Mouse (Mus musculus) midbrain, embryonic 11.5 days (tissue): ENCODE measurements around the gene Mctp2. TPM values are rescaled to one million over a fixed set of nuclear protein-coding genes. Genes with fewer than 3 reads are reported as not detected.

Source experiments
- ATAC-seq: fragments of 200-750 bp; cut with Nextera tagmentation; 2 replicates; pipeline ENCODE4 v1.8.0; 2017; ENCODE audit warnings: moderate TSS enrichment, moderate library complexity; ENCODE audit not compliant: low FRiP score
- DNase-seq: peaks from one replicate; pipeline ENCODE4 v3.0.0; 2015; ENCODE audit warnings: low spot score; ENCODE audit errors: missing footprints
- H3K27ac ChIP-seq: fragments of 300-500 bp; sonication (generic); 2 replicates; pipeline ENCODE4 v1.5.1; 2014; ENCODE audit warnings: low read depth, low read length
- H3K27me3 ChIP-seq: fragments of 300-500 bp; sonication (generic); 2 replicates; pipeline ENCODE4 v1.6.1; 2014; ENCODE audit warnings: mild to moderate bottlenecking, low read length, moderate library complexity, mixed read lengths; ENCODE audit not compliant: control insufficient read depth, insufficient read depth
- H3K36me3 ChIP-seq: fragments of 300-500 bp; sonication (generic); 2 replicates; pipeline ENCODE4 v1.6.1; 2014; ENCODE audit warnings: mild to moderate bottlenecking, low read length, moderate library complexity, mixed read lengths; ENCODE audit not compliant: control insufficient read depth, insufficient read depth
- H3K4me1 ChIP-seq: fragments of 300-500 bp; sonication (generic); 2 replicates; pipeline ENCODE4 v1.6.1; 2014; ENCODE audit warnings: low read length; ENCODE audit not compliant: control insufficient read depth, insufficient read depth
- H3K4me2 ChIP-seq: fragments of 300-500 bp; sonication (generic); 2 replicates; pipeline ENCODE4 v1.6.1; 2014; ENCODE audit warnings: mild to moderate bottlenecking, moderate library complexity
- H3K4me3 ChIP-seq: fragments of 300-500 bp; sonication (generic); 2 replicates; pipeline ENCODE4 v1.5.1; 2014; ENCODE audit warnings: low read depth, low read length
- H3K9ac ChIP-seq: fragments of 300-500 bp; sonication (generic); 2 replicates; pipeline ENCODE4 v1.6.1; 2014; ENCODE audit warnings: low read length
- H3K9me3 ChIP-seq: fragments of 300-500 bp; sonication (generic); 2 replicates; pipeline ENCODE4 v1.6.1; 2016; ENCODE audit warnings: low read length; ENCODE audit not compliant: control insufficient read depth
- WGBS: fragments of 180-500 bp; shearing (Covaris S2); extraction: QIAGEN DNeasy Blood & Tissue Kit; methylation state at CpG from one replicate; pipeline ENCODE4 v1.1.7; 2014; 5-methylcytosine and 5-hydroxymethylcytosine counted together
- polyA plus RNA-seq: library from polyadenylated mRNA; unstranded; fragments of >200 nt; fragmentation: Nextera tagmentation; extraction: Ambion mirVana; gene quantifications from 2 replicates; pipeline ENCODE4 v1.2.1, GENCODE M21; 2014

Gene Mctp2
- 0.55 and 0.84 TPM in 2 replicates for polyA plus RNA-seq

DNA sequence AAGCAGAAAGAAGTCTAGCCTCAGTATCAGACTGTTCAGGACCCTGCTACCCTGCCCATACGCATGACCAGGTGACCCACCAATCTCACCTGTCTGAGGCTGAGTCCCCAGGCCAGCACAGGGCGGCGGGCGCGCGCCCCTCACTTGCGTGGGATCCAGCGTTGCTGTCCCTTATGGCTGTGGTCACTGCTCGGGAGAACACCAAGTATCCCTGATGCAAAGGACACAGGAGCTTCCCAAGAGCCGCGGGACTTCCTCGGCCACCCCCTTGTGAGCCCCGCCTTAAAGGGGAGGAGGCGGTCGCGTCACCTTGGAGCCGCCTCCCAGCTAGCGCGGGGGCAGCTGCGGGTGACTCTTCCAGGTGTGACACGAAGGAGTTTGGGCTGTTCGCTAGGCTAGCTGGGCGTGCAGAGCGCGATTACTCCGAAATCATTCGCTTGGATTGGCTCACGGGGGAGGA lies at the start of gene Mctp2:
Mctp2 (minus strand) TSS at position 227 of the 460 bp plus-strand sequence.
- peak within 1 kb of the TSS; percentile 53 for H3K9ac ChIP-seq
- under 1% methylated on average over 28 of the region's 28 CpGs for WGBS
- peaks cover 8% of the 10 kb centered on the region; the same call in 1 of the 2 replicates for H3K4me1 ChIP-seq
- no peak within 1 kb of the TSS for H3K27ac ChIP-seq
- peak; percentile 92 for DNase-seq
- peak; percentile 69 for ATAC-seq
- H3K27me3 ChIP-seq = peaks cover 5% of the 10 kb centered on the region; the same call in 1 of the 2 replicates
- peak within 1 kb of the TSS; percentile 49 for H3K4me3 ChIP-seq
- H3K9me3 ChIP-seq = no peaks in the 10 kb centered on the region
- no peaks in the 10 kb centered on the region for H3K36me3 ChIP-seq
- peak within 1 kb of the TSS; percentile 96 for H3K4me2 ChIP-seq

DNA sequence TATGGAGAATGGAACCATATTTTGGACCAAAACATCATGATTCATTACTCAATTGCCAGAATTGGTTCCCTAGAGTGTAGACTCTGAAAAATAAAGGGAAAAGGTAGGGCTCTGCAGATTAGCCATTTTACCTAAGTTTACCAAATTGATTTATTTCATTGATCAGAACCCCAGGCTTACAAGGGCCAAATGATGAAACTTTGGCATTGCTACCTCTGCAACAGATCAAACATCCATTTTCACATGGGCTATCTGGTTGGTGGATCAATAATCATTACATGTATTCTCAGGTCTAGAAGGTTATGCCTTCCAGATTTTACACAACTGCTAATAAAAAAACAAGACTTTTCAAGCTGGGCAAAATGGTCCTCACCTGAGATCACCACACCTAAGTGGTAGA lies 39.5 kb upstream of the Mctp2 start:
- no peak for DNase-seq
- no peaks in the 10 kb centered on the region for H3K4me1 ChIP-seq
- no peak for ATAC-seq

DNA sequence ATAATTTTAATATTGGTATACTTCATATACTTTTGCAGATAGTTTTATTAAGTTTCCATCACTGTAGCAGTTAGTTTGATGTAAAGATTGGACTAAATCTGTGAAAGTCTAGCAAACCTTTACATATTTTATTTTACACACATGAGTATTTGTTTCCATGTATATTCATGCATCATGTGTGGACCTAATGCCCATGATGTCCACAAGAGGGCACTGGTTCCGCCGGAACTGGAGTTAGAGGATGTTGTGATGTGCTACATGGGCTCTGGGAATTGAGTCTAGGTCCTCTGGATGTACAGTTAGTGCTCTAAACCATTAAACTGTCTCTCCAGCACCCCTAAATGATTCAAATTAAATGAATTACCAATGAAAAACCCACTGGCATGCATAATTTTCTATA lies 37.3 kb upstream of the Mctp2 start:
- no peak for DNase-seq
- Histone ChIP-seq H3K9me3 (no peaks in the 10 kb centered on the region), H3K27me3 (no peaks in the 10 kb centered on the region), H3K27ac (no peak overlapping the region), H3K4me3 (no peak overlapping the region), H3K4me1 (no peaks in the 10 kb centered on the region), H3K36me3 (no peaks in the 10 kb centered on the region), H3K9ac (no peak overlapping the region), H3K4me2 (no peak overlapping the region)
- 70% methylated on average over 2 of the region's 2 CpGs for WGBS
- no peak for ATAC-seq

More for the DNA sequence above, 39.5 kb upstream of the Mctp2 start:
- H3K27ac ChIP-seq = no peak overlapping the region
- no peaks in the 10 kb centered on the region for H3K27me3 ChIP-seq
- no peak overlapping the region for H3K4me2 ChIP-seq
- no peak overlapping the region for H3K4me3 ChIP-seq
- H3K36me3 ChIP-seq = no peaks in the 10 kb centered on the region
- no peaks in the 10 kb centered on the region for H3K9me3 ChIP-seq
- H3K9ac ChIP-seq = no peak overlapping the region

DNA sequence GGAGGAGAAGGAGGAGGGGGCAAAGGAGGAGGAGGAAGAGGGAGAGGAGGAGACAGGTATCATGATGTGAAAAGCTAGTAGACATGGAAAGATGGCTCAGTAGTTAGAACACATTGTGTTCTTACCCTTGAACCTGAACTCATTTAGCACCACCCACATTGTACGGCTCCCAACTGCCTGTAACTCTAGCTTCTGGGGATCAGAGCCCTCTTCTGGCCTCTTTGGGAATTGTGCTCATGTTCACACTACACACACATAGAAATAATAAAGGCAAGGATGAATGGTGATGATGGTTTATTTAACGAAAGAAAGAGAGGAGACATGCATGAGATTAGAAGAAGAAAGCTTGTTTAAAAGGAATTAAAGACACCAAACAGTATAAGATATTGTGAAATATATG lies 36.4 kb upstream of the Mctp2 start:
- DNase-seq = no peak
- 75% methylated on average over 2 of the region's 2 CpGs for WGBS
- no peak for ATAC-seq
- no peaks in the 10 kb centered on the region for H3K9me3 ChIP-seq
- no peak overlapping the region for H3K4me2 ChIP-seq
- H3K4me3 ChIP-seq = no peak overlapping the region
- no peak overlapping the region for H3K27ac ChIP-seq
- no peak overlapping the region for H3K9ac ChIP-seq
- no peaks in the 10 kb centered on the region for H3K27me3 ChIP-seq
- H3K36me3 ChIP-seq = no peaks in the 10 kb centered on the region
- no peaks in the 10 kb centered on the region for H3K4me1 ChIP-seq

DNA sequence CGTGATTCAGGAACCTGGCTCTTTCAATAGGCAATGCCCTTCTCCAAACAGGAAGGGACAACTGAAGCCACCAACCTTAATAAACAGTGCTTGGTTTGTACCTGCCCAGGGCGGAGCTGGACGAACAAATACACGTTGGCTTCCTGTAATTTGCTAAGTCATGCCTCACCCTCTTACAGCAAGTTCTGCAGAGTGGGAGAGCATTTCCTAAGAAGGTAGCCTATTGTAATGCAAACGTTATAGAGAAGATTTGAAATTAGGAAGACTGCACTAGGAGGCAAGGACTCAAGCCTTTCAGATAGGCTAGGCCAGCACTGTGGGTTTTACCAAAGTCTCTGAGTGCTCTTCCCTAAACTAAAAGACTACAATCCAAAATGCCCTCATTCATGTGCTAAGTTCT lies 19.6 kb upstream of the Mctp2 start:
- Histone ChIP-seq H3K36me3 (no peaks in the 10 kb centered on the region), H3K4me1 (no peaks in the 10 kb centered on the region), H3K27me3 (no peaks in the 10 kb centered on the region), H3K4me3 (no peak overlapping the region), H3K9me3 (no peaks in the 10 kb centered on the region), H3K9ac (no peak overlapping the region), H3K4me2 (no peak overlapping the region), H3K27ac (no peak overlapping the region)
- DNase-seq (no peak), ATAC-seq (no peak)
- WGBS = 72% methylated on average over 5 of the region's 5 CpGs

DNA sequence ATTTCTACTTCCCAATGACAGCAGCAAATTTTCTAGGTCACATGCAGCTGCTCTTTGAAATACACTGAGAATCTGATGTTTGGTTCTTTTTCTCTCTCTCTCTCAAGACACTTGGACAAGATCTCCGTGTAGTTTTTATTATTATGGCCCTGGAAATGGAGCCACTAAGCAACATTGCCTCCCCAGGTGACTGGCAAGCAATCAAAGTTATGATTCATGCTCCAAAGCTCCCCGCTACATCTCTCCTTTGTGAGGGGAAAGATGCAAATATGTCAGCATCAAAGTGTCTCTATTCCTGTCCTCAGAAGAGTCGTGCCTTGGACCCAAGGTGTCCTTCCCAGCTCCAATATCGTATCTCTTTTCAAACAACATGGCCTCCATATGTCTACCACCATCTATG lies 14.5 kb upstream of the Mctp2 start:
- Histone ChIP-seq H3K36me3 (no peaks in the 10 kb centered on the region), H3K4me2 (no peak overlapping the region), H3K27ac (no peak overlapping the region), H3K9ac (no peak overlapping the region), H3K4me1 (no peaks in the 10 kb centered on the region), H3K9me3 (no peaks in the 10 kb centered on the region), H3K4me3 (no peak overlapping the region), H3K27me3 (no peaks in the 10 kb centered on the region)
- no peak for DNase-seq
- 84% methylated on average over 4 of the region's 4 CpGs for WGBS
- no peak for ATAC-seq

DNA sequence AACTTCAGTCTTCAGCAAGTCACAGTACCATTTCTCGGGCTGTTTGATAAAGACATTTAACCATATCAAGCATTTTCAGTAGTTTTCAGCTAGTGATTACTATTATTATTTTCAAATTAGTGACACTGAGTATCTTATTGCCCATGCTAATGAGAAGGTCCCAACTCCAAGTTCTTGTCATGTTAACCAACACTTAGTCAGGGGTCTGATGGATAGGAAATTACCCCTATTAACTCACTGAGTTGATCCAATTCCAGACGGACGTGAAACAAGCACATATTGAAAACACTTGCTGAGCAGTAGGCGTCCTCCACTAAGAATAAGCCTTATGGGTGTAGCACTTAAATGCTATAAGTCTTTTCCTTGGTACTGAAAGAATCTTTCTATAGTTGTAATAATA lies 14.0 kb upstream of the Mctp2 start:
- Histone ChIP-seq H3K9ac (no peak overlapping the region), H3K9me3 (no peaks in the 10 kb centered on the region), H3K36me3 (no peaks in the 10 kb centered on the region), H3K4me1 (no peaks in the 10 kb centered on the region), H3K4me3 (no peak overlapping the region), H3K27me3 (no peaks in the 10 kb centered on the region), H3K27ac (no peak overlapping the region), H3K4me2 (no peak overlapping the region)
- 84% methylated on average over 4 of the region's 4 CpGs for WGBS
- ATAC-seq = no peak
- DNase-seq = no peak

DNA sequence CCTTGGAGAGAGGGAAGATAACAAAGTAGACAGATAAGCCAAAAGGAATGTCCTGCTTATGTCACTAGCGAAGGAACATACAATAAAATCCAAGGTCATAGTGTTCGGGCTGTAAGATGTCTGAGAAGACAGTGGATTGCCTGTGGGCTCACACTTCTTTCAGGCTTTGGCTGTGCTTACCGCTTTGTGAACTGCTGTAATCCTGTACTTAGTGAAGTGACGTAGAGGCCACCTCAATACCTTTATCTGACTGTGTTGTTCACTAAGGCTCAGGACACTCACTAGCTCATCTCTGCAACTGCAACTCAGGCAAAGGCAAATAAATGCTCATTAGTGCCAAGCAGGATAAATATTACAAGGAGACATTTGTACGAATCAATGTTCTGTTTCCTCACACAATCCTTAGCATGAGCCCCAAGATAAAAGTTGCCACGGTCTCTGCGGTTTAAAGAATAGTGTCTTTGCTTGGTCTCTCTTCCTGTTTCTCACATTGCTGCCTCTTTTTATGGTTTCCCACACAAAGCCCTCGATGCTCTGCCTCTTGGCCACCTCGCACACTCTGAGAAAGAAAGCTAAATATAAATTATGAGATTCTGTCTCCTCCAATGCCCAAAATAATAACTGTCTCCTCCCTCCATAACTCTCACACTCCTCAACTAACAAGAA lies 8.1 kb upstream of the Mctp2 start:
- DNase-seq = no peak
- no peaks in the 10 kb centered on the region for H3K4me1 ChIP-seq
- no peak overlapping the region for H3K9ac ChIP-seq
- no peak overlapping the region for H3K4me3 ChIP-seq
- H3K4me2 ChIP-seq = no peak overlapping the region
- no peak overlapping the region for H3K27ac ChIP-seq
- 86% methylated on average over 9 of the region's 9 CpGs for WGBS
- H3K9me3 ChIP-seq = no peaks in the 10 kb centered on the region
- no peaks in the 10 kb centered on the region for H3K36me3 ChIP-seq
- no peaks in the 10 kb centered on the region for H3K27me3 ChIP-seq
- no peak for ATAC-seq

DNA sequence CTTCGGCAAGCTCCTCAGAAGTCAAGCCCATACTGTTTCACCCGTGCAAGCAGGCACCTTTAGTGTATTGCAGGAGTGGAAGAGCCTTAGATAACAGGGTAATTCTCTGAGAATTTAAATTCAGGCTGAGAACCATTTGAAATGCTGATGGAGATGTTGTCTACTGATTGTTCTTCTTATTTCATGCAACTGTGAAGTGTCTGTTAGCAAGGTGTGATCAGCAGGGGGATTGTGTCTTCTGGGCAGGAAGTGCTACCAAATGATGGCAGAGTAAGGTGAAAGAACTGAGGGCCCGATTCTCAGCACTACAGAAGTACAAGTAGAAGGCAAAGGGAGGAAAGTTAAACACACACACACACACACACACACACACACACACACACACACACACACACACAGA lies 7.5 kb upstream of the Mctp2 start:
- H3K36me3 ChIP-seq = no peaks in the 10 kb centered on the region

More for the DNA sequence above, 7.5 kb upstream of the Mctp2 start:
- DNase-seq = no peak
- Histone ChIP-seq H3K4me2 (no peak overlapping the region), H3K4me1 (no peaks in the 10 kb centered on the region), H3K9me3 (no peaks in the 10 kb centered on the region), H3K27me3 (no peaks in the 10 kb centered on the region), H3K27ac (no peak overlapping the region), H3K9ac (no peak overlapping the region), H3K4me3 (no peak overlapping the region)
- no peak for ATAC-seq
- WGBS = 69% methylated on average over 3 of the region's 3 CpGs
